Comparison of ENCODE assay signal across 11 mouse cellular contexts in the genomic region with DNA sequence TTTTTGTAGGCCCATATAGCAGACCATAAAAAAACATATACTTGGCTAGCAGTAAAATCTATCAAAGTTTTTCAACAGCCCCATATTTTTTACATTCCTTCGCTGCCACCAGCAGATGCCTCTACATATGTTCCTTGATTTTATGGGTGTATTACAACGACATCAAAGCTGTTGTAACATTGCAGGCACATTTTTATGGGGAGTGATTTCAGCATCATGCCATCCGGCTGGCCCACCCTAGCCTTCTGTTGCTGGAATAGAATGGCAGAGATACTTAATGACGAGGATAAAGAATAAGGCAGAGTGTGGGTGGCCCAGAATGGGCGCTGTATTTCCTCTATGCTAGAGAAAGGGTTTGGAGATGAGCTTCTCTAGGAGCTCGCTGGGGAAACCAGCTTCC.
DNase-seq lines count a peak whose midpoint lies in the region; ATAC-seq lines count a peak whose summit lies in the region.
"Had no signal": no experiment of that assay in that cellular context is flagged by ENCODE, and none has a peak within 500 bp of the region (broad histone marks: within the 10 kb centered on the region; RNA-seq: fewer than 3 reads in every experiment).

No protein-coding gene starts in this region.

- peak; percentile 10 to 24 for DNase-seq in left cerebral cortex, postnatal 25 days (ENCODE audit: low spot score in 2 of 2)
- no peak for DNase-seq in left cerebral cortex, postnatal 4 days
- DNase-seq in frontal cortex, postnatal 36 days (ENCODE audit: low spot score in 2 of 2), result peak; percentile 6 to 22
- peak; percentile 56 to 67 for DNase-seq in layer of hippocampus, postnatal 36 days
- DNase-seq in kidney, adult 18-20 months, result no peak
- no peak for DNase-seq in thymus, postnatal 36 days
- DNase-seq: adrenal gland, adult 8-10 months; cerebellum, postnatal 14 days; kidney, postnatal 25 days; thymus, postnatal 4 days had no signal

- intact Hi-C loops in left cerebral cortex, postnatal 25 days (cut with DNase I), result no loop called here
- intact Hi-C loops in left cerebral cortex, postnatal 4 days (cut with DNase I), result no loop called here

- no peak for ATAC-seq in erythroblast, adult 5-6 weeks (replicated peaks; ENCODE audit: low FRiP score, poor library complexity, severe bottlenecking)

Comparison
In these comparisons a context has a peak if more than half of its experiments do, and no peak if none do; other contexts are left out.
1. DNase-seq: peak in left cerebral cortex, postnatal 25 days (2 of 2), frontal cortex, postnatal 36 days (2 of 2) and layer of hippocampus, postnatal 36 days (2 of 2); none in left cerebral cortex, postnatal 4 days (single experiment), kidney, adult 18-20 months (single experiment) and thymus, postnatal 36 days (0 of 2).